Mouse (Mus musculus) cerebral cortex, adult 2 months (tissue): ENCODE data around the gene Frmd5.

Experiments
- WGBS: fragments of 180-500 bp; shearing (Covaris S2); methylation state at CpG from one replicate; pipeline ENCODE4 v1.1.7; 2018; 5-methylcytosine and 5-hydroxymethylcytosine counted together

Gene Frmd5

DNA sequence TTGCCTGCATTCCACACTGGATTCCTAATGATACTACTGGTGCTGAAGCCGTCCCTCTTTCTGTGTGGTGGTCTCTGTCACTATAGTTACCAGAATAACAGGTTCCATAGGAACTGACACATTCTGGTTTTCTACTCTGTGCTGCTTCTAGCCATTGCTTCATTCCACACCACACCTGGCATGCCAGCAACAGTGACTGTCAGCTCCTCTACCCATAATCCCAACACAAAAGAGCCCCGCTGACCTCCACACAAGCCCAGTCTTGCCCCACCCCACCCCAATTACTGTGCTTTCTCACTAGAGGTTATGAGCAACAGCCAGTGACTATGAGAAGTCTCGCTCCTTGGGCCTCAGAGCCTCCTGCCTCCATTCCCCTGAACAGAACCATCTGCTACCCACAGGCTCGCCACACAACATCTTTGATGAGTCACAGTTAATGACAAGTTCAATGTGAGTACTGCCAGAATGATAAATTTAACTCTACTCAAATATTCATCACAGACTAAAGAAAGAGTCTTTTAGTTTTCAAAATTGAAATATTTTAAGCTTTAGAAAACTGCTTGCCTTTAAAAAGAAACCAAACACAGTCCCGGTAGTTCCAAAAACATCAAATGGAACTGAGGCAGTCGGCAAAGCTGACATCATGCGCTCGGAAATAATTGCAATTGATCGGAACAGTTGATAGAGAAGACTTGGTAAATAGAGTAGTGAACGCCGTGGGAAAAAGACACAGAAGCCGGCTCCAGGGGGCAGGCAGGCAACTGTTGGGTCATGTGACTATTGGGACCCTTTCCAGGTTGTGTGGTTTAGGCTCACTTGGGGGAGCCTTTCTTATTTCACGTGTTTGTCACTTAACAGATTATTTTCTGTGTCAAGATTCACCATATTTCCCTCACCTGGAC is 185.4 kb downstream of the Frmd5 start:
- WGBS: 21% methylated on average over 13 of the region's 13 CpGs

DNA sequence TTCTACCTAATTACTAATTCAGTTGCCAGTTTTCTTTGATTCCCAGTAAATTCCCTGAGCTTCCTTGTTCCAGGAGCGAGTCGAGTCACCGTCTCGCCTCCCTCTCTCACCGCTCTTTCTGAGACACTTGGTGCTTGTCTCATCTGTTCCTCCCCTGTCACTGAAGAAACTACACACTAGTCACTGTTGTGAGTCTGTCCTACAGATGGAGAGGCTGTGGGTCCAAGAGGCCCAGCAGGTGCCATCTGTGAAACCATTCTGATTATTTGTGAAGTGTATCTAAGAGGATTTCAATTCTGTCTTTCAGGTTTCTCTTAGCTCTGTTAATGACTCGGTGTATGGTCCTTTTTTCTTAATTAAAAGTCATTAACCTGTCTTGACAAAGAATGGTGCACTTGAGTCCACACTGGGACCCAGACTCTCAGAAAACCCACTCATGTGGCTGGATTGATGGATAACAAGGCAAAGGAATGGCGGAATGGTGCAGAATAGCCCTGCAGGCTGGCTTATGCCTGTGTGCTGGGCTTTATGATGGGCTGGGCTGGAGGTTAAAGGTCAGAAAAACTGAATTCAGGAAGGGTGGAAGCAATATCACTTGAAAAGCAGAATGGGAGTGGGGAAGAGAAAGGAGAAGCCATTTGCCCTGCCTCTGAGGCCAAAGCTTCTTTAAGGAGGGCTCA is 186.2 kb downstream of the Frmd5 start:
- WGBS: 65% methylated on average over 7 of the region's 7 CpGs

DNA sequence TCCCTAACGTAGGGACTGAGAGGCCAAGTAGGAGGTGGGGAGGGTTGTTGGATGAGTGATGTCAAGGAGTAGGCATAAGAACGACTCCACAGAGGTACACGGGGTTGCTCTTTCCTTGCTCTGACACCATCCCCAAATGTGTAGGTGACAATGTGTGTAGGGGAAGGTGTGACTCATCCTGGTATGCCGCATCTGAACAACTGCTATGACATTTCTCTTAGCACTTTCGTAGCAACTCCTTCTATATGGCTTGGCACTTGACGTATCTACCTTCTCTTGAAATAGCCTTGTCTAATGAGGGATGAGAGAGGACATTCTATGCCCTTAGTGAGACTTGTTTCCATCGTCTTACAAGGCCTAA is 191.7 kb downstream of the Frmd5 start:
- WGBS: 54% methylated on average over 7 of the region's 7 CpGs

DNA sequence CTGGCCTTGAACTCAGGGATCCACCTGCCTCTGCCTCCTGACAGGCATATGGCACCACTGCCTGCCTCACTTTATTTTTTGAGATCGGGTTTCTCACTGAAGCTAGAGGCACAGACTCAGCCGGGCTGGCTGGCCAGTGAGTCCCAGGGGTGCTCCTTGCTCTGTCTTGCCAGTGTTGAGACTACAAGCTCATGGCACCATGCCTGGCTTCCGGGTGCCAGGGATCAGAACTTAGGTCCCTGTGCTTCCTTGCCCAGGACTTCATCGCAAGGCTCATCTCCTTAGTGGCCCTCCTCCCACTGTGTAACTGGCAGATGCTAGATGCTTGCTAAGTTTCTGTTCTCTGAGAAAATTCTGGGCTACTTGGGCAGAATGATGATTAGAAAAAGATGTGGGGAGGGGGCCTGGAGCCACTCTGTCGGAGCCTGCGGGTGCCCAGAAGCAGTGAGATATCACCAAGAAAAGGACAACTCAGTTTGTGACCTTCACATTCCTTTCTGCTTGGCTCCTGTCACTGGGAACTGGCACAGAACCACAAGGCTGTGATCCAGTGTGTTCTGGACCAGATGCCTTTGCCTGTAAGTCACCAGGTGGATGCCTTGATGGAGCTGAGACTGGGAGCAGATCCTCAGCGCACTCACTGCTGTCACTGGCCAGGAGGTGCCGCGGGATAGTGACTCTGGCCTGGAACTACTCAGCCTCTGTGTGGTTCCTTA is 192.2 kb downstream of the Frmd5 start:
- WGBS: 64% methylated on average over 9 of the region's 9 CpGs

DNA sequence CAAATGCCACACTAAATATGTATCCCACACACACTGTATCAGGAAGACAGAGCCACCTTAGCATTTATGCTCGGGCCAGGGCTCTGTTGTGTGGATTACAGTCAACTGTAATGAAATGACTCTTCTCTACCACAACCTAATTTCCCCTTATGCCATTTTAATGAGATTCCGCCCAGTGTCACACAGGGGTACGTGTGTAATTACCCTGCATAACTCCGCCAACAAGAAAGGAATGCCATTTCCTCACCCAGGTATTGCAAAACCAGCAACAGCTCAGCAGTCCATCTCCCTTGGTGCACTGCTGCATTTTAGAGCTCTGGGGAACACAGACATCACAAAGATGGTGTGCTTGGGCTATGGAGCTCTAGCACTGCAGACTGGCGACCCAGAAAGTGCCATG is 194.8 kb downstream of the Frmd5 start:
- 68% methylated on average over 5 of the region's 5 CpGs for WGBS

DNA sequence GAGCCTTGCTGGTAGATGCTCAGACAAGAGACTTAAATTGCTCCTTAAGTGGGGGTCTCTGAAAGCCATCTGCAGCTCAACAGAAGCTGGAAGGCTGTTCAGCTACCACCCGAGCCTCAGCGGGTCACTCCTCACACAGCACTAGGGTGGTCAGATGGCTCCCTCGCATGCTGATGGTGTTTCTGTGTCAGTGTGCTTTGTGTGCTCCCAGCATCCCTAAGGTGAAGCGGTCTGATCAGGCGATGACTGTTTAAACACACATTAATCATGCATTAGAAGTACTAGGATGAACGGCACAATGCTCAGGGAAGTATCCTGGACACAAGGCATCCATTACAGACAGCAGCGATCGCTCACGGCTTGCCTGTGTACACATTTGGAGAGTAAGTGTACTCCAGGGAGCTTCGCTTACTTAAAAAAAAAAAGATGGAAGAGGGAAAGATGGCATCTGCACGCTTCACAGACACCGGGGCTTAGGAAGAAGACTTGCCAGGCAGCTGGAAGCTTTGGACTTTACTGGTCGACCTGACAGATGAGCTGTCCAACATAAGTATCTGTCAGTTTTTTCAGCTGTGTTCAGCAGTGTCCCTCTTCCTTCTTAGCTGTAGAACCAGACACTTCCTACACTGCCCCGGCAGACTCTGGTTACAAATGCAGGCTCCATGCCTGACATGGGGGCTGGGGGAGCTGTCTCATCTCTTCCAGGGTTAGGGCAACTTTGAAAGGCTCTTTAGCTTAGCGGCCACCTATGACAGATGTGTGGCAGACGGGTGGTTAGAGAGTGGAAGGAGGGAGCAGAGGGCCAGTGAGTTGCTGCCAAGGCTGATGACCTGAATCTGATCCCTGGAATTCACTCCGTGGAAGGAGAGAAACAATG is 196.6 kb downstream of the Frmd5 start:
- 45% methylated on average over 17 of the region's 17 CpGs for WGBS

DNA sequence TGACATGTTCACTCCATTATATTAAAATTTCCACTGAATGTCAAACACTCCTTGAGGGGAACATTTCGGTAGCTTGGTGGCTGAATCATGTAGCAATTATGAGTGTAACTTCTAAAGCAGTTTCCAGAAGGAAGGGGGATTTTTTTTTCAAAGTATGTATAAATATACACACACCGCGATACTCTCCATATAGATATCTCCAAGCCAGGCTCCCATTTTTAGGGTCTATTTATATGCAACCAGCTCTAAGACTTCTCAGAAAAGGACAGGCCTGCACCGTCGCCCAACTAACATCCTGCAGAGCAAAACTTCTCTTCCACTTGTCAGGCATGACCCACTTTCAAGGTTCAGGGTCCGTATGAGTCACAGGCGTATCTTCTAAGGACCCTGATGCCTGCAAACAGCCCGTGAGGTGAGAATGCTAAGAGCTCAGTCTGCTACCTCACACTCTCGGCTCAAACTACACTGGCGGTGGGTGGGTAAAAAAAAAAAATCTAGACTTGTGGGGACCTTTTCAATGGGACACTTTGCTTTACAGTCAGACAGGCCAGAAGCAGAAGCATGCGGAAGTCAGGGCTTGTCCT is 197.7 kb downstream of the Frmd5 start:
- WGBS: 53% methylated on average over 11 of the region's 11 CpGs

DNA sequence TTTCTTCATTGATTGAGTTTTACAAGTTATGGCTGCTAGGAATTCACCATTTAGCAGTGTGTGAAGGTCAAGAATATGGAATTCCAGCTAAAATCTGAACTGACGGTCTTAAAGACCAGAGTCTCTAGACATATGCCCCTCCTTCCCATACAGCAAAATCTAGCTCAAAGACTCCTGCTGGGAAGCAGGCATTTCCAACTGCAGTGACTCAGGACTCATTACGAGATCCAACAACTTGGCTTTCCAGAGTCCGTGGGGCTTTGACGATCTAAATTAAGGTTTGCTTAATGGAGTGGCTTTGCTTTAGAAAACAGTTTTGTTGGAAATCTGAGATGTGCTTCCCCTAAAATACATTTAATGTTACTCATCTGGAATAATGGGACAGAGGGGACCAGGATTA is 204.5 kb downstream of the Frmd5 start:
- WGBS: 40% methylated on average over 4 of the region's 4 CpGs

DNA sequence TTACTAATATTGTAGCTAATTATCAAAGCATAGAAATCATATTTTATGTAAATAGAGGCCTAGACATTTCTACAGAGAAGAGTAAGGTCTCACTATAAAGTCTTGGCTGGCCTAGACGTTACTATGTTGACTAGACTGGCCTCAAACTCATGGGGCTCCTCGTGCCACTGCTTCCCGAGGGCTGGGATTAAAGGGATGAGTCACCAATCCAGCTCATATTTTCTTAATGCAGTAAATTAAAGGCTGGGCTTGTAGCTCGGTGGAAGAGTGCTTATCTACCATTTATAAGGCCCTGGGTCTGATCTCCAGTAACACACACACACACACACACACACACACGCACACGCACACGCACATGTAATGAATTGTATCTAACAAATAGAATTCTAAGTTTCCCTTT is 205.3 kb downstream of the Frmd5 start:
- WGBS: 64% methylated on average over 7 of the region's 7 CpGs

DNA sequence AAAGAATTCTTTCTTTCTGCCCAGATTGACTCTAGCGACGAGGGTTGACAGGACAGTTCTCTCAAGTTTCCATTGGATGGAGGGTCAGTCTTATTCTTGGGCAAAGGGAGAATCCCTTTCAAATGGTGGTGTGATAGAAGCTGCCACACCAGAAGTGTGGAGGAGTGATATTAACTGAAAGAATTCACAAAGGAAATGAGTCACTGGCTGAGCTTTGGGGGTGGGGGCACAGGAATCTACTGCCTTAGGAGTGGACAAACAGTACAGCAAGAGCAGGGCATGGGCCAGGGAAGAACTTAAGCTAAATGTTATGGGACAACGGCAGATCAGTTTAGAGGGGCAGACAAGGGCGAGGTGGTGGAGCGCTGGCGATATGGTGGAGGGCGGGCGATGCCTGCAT is 206.2 kb downstream of the Frmd5 start:
- 90% methylated on average over 8 of the region's 8 CpGs for WGBS

DNA sequence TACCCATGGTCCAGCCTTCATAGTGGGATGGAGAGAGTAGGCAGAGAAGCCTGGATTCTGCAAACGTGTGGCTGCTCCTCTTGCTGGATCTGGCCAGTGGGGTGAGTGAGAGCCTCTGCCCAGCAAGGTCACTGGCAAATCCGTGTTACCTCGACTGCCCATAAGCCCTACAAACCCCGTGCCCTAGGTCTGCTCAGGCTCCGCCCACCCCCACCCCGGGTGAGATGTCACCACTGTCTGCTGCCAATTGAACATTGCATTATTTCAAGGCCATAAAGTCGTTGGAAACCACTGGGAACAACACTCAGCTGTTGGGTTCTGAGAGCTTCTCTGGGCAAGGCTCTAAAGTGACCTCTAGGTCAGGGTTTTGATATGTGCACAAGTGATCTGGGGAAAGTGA is 208.6 kb downstream of the Frmd5 start:
- WGBS: 80% methylated on average over 7 of the region's 7 CpGs

DNA sequence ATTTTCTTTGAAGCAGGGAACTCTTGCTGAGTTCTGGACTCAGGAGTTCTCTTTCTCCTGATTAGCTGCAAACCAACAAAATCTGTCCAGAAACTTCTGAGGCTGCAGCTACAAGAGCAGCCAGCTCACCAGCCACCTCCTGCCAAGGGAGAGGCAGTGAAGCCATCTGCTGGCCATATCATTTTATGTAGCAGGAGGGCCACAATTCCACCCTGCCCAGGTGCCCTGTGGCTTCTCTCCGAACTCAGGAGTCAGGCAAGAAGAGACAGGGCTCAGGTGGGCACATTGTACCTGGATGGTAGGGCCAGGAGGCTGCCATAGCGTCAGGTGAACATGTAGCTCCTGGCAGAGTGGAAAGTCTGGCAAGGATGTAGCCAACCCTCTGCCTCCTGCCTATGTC is 210.3 kb downstream of the Frmd5 start:
- 81% methylated on average over 2 of the region's 2 CpGs for WGBS

DNA sequence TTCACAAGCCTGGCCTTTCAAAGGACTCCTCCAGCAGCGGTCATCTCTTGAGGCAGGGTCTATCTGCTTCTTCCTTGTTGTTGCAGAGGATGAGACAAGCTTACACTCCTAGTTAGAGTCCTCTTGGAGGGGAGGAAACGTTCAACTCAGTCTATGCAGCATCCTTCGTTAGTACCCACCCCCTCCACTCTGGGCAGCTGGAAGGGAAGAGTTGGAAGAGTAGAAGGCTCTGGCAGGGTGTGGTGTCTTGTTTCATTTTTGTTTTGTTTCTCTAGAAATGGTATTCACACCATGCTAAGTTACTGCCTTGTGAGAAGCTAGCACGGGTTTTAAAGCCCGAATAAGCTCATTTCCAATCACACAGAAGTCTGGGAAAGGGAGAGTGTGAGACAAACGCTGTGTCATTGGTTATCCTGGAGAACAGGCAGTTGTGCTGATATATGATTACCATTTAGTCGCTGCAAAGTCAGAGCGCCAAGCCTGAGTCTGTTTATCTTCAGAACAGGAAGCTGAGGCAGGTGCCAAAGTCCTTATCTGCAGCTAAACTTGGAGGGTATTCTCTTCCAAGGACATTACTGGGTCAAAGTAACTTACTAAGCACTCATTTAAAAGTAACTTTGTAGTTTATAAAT is 212.1 kb downstream of the Frmd5 start:
- 25% methylated on average over 8 of the region's 8 CpGs for WGBS

DNA sequence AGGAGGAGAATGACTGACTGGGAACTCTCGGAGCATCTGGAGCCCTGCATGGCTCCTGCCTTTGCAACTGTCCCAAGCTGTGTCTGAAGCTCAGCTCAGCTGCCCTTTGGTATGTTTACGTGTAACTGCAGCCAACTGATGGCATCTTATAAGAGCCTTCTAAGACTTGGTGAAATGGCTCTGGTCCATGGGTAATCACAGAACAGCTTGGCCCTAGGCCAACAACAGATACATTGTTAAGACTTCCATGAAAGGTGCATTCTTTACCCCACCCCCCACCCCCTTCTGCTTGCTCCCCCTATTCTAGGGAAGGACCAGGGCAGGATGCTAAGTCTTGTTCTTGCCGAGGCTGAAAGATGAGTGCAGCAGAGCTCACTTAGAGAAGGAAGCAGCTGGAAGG is 212.8 kb downstream of the Frmd5 start:
- WGBS: 46% methylated on average over 3 of the region's 3 CpGs

DNA sequence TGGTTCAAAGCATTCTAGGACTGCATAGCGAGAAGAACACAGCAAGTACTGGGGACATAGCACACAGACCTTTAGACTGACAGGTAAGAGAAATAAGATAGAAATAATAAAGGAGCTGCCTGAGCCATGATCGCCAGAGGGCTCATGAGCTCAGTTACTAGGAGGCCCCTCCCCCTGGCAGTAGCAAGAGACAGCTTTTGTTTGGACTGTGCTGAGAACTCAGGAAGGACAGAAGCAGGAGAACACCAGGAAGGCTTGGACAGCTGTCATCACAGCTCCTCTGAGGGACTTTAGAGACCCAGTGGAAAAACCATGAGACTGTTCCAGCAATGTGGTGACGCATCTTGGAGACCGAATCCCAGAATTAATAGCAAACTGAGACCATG is 218.6 kb downstream of the Frmd5 start:
- WGBS: 49% methylated on average over 4 of the region's 4 CpGs

DNA sequence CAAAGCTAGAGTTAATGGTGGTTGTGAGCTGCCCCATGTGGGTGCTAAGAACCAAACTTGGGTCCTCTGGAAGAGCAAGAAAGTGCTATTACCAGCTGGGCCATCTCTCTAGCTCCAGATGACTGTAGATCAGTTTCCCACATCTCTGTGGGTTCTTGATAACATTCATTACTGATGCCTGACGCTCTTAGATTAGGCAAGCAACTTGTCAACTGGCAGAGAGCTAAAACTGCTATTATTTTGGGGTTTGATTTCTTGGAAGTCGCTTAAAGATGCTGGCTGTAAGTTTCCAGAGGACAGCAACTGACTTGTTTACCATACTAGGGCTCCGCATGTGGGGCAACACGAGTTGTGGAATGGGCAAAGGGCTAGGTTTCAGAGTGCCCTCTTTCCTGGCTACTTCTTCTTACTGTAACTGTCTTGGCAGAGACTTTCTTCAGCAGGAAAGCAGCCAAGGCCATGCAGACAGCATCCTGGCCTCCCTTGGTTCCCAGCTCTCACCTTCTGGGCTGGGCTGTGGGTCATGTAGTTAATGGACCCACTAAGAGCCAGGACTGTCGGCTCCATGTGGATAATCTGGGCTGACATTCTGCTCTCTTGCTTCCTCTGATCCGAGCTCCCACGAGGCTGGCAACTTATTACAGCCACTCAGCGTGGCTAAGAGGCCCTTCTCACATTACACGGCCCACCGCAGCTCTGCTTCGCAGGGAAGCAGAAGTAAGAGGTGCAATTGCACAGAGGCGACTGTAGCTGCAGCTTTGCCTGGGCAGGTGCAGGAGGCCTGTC is 219.2 kb downstream of the Frmd5 start:
- WGBS: 51% methylated on average over 12 of the region's 12 CpGs

DNA sequence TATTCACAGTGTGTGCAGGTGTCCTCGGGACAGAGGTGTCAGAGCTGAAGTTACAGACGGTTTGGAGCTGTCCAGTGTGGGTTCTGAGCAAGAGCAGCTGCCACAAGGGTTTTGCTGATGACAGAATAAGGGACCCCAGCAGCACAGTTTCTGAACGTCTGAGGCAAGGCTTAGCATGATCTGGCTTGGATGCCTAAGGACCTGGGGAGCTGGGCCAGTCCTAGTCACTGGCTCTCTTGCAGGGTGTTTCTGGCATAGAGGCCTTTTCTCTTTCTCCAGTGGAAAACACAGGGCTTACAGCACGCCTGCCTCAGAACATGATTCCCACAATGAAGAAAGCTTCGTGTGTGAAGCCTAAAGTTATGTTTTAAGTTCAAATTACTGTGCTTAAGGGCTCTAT is 222.2 kb downstream of the Frmd5 start:
- whole genome bisulfite sequencing: 69% methylated on average over 5 of the region's 5 CpGs

DNA sequence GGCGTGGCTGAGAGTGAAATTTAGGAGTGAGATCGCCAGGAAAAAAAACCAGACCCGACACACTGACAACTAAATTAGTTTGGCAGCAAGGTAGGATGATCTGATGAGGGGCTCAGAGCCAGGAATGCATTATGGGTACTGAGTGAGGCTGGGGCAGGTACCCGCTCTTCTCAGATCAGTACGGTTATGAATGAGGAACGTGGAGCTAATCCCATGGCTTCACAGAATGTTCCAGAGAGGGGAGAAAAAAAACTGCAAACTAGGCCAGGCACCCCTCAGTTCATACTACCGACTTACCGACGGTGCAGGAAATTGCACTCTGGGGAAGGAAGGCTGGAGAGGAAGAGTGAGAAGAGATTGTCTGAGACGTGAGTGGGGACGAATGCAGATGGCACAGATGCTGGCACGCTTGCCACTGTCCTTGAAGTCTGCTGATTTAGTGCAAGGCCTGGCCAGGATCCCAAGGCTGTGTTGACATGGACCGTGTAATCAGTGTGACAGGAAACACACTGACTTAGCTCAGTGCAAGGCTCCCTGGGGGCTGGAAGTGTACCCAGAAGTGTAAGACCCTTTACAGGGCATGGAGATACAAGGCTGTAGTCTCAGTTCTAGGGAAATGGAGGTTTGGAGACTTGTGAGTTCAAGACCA is 223.3 kb downstream of the Frmd5 start:
- 35% methylated on average over 13 of the region's 13 CpGs for WGBS

DNA sequence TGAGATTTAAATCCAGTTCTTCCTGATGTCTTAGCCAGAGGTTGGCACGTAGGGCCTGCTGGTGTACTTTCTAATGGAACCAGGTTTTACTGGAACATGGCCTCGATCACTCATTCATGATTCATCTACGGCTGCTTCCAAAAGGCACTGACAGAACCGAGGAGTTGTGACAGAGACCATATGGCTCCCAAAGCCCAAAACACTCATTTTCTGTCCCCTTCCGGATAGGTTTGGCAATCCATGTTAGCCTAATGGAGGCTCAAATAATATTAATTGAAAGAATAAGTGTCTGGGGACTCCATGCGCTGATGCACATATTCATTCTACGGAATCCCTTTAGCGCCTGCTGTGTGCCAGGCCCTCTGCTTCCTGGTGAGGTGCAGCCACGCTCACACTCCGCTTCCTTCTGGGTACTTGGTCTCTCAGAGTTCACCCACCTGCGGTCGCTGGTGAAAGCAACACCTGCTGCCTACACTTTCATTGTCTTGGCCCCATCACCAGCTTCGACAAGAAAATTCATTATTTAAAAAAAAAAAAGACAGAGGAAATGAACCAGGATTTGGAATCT is 224.0 kb downstream of the Frmd5 start:
- WGBS: 57% methylated on average over 13 of the region's 13 CpGs
